Mouse (Mus musculus) c-Kit-positive CD71-positive TER-119-positive erythroid progenitor cells, embryonic 14.5 days (primary cell): ENCODE results near the gene Creb3l1.
A peak's percentile ranks its signal among the peaks of the same experiment; 100 is the strongest.

Experiments
- DNase-seq: peaks from one replicate; pipeline ENCODE4 v3.0.0-alpha.2; 2013; ENCODE audit warnings: low spot score

Gene Creb3l1

GRCm38 (mm10) chr2:91963443-91963932, 60.8 kb downstream of the Creb3l1 start:
- peak; percentile 81 for DNase-seq

DNA sequence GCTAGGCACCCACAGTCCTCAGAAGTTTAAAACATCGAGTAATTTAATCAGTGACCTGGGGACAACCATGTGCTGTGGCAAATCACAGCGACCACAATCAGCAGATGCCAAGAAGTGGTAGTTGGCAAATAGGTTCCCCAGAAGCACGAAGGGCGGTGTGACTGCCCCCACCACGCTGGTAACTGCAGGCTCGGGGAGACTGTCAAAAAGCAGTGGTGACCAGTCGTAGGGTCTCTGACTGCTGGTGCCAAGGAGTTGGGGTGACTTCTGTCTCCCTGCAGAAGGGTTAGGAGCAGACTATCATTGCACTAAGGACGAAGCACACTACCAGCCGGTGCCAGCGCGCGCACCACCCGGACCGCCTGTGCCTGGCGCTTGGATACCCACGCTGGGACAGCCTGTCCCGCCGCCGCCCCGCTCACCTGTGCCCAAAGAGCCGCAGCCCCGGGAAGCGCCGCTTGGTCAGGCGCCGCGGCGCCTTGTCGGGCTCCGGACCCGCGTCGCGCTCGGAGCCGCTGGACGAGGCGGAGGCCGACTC, 61.4 kb downstream of the Creb3l1 start:
- DNase-seq, result no peak

- no peak for DNase-seq
Measured at GRCm38 (mm10) chr2:91961901-91962761, 62.2 kb downstream of the Creb3l1 start.

DNA sequence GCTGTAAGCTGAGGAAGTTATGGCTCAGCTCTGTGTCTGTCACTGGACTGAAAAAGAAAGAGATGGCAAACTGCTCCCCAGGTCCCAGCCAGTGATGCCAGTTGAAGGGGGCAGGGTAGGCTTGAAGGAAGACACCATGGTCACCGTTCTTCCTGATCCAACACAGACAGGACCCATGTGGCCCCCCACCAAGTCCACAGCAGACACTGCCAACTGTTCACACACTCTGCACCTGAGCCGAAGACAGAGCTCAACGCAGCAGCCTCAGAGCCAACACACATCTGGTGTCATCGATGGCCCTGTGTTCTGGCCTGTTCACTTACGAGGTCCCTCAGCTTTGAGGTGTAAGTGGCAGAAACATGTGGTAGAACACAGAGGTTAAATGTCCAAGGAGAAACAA, 63.8 kb downstream of the Creb3l1 start:
- DNase-seq, result no peak

DNA sequence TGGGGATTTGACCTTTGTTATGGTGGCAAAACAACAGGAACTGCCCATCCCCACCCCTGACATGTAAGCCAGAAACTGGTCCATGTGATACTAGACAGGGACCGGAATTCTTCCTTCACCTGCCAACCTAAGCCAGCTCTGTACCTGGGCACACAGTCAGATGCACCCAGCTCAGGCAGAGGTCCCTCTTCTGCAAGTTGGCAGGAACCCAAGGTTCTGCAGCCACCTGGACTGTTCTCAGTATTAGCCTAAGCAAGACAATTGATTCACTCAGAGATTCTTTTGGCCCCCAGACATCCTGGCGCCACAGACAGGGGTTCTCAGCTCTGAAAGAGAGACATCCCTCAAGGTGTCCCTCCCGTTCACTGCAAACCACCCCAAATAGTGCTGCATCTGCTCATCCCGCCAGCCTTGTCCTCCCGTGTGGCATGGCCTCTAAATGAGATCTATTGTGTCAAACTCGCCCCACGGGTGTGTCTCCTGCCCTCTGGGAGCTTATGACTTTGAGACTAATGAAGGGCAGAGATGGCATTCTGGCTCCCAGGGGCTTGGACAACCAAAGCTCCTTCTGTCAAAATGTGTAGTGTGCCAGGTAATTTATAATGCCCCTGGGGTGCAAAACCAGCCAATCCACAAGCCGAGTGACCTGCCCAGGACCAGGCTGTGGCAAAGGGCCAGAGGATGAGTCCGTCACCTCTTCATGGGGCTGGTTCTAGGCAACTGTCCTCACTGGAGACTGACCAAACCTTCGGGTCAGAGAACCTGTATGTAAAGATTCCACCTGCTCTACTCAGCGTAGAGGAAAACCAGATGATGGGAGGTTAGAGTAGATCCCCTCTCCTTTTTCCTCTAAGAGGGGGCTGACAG, 64.5 kb downstream of the Creb3l1 start:
- DNase-seq, result no peak

DNA sequence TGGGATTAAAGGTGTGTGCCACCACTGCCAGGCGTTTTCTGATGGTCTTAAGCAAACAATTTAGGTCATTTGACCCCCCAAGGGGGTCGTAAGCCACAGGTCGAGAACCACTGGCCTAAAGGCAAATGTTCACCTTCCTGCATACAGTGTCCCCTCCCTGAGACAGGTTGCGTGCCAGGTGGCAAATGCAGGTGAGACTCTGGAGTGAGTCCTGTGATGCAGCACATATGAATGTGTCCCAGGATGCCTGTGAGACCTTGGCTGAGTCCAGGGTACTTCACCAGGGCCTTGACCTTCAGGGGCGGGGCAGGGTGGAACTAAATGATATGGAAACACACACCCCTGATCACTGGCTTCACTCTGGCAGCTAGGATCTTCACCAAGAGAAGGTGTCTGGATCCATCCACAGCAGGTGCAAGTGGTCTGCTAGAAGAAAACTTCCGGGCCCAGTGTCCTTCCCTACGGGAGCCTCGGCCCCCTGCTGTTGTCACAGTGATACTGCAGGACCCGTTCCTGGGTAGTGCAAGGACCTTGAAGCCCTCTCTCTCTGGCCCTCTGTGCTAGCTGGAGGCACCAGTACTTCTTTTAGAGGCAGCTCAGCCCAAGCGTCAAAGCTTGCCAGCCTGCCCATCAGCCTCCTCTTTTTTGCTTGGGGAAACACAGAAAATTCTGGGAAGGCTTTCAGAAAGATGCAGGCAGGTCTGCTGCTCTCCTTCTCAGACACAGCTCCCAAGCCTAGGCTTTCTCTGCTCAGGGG, 65.4 kb downstream of the Creb3l1 start:
- no peak for DNase-seq

- no peak for DNase-seq
Measured at GRCm38 (mm10) chr2:91958049-91958448, 66.3 kb downstream of the Creb3l1 start.

DNA sequence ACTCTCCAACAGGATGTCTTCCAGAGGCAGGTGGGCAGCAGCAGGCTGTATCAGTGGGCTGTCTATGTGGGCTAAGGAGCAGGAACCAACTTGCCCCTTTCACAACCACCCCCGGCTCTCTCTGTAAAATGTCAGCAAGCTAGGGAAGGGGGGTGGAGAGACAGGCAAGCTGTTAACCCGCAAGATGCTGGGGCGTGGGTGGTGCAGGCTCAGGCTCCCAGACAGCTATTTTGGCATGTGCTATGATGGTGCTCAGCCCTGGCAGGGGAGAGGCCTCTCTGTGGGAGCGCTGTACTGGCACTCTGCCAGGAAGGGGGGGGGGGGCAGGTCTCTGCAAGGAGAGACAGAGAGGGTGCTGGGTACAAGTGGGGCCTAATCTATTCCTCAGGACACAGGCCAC, 67.2 kb downstream of the Creb3l1 start:
- no peak for DNase-seq

- DNase-seq, result no peak
Measured at GRCm38 (mm10) chr2:91955875-91956274, 68.4 kb downstream of the Creb3l1 start.

GRCm38 (mm10) chr2:91955121-91955591, 69.1 kb downstream of the Creb3l1 start:
- no peak for DNase-seq

GRCm38 (mm10) chr2:91953825-91954224, 70.5 kb downstream of the Creb3l1 start:
- DNase-seq, result no peak

- peak; percentile 52 for DNase-seq
Measured at GRCm38 (mm10) chr2:91950275-91951085, 73.8 kb downstream of the Creb3l1 start.

GRCm38 (mm10) chr2:91949411-91950274, 74.7 kb downstream of the Creb3l1 start:
- peak; percentile 62 for DNase-seq

DNA sequence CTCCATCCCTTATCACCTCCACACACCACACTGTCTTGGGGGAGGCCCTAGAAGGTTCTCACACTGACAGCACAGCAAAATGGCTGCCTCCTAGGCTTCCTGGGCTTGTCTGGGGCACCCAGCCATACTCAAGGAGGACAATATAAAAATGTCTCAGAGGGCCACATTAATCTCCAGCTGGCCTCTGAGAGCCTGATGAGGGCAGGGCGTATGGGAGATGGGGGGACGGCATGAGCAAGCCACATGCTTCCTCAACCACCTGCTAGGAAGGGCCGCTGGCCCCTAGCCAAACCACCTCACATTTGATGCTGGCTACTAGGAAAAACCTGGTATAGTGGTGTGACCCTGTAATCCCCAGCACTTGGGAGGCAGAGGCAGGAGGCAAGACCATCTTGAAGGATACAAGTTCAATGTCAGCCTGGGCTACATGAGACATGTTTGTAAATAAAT, 75.5 kb downstream of the Creb3l1 start:
- peak; percentile 54 for DNase-seq

- no peak for DNase-seq
Measured at GRCm38 (mm10) chr2:91948151-91948509, 76.2 kb downstream of the Creb3l1 start.

DNA sequence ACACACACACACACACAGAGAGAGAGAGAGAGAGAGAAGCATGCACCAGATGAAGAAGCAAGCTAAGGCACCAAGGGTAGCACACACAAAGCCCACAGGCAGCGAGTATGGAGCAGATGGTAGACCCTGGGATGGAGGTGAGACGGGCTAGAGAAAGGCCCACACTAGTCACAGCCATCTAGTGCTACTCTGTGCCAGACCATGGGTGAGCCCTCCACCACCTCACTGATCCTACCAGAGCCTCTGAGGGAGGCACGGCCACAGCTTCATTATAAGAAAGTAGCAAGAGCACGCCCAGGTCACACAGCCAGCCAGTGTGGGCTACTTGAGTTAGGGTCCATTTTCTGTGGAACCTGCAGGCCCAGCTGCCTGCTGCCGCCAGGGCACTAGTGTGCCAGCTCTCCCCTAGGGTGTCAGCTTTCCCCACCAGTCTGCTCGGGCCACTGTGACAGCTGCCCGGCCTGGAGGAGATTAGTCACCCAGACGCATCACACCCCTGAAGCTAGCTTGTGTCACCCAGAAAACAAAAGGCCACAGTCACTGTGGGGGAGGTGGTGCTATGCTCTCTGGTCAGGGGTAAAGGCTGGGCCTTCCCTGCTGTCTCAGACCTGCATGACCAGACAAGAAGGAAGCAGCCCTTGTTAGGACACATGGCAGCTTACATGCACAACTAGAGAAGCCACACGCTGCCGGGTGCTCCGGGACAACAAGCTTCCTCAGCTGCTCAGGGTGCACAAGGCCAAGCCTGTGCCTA, 76.7 kb downstream of the Creb3l1 start:
- peak; percentile 66 for DNase-seq

- DNase-seq, result no peak
Measured at GRCm38 (mm10) chr2:91946836-91947235, 77.5 kb downstream of the Creb3l1 start.

- DNase-seq, result no peak
Measured at GRCm38 (mm10) chr2:91945483-91945882, 78.8 kb downstream of the Creb3l1 start, which contains the start of gene Gm9821. Gm9821 (plus strand) TSS chr2:91945703.
